Mouse (Mus musculus): ENCODE data around the gene Aoc1.

- TF ChIP-seq POLR2A (IDR thresholded peaks at IDR 0.05; ENCODE audit: low read depth, low read length) (no peak), CTCF (IDR thresholded peaks at IDR 0.05; ENCODE audit: extremely low read depth, insufficient read length, insufficient replicate concordance, low read depth, low read length) (no peak)
These were observed 81.5 kb downstream of the Aoc1 start for GRCm38 (mm10) chr6:48954211-48954610.
